Mouse (Mus musculus): ENCODE measurements around the gene Sorcs2.

DNA sequence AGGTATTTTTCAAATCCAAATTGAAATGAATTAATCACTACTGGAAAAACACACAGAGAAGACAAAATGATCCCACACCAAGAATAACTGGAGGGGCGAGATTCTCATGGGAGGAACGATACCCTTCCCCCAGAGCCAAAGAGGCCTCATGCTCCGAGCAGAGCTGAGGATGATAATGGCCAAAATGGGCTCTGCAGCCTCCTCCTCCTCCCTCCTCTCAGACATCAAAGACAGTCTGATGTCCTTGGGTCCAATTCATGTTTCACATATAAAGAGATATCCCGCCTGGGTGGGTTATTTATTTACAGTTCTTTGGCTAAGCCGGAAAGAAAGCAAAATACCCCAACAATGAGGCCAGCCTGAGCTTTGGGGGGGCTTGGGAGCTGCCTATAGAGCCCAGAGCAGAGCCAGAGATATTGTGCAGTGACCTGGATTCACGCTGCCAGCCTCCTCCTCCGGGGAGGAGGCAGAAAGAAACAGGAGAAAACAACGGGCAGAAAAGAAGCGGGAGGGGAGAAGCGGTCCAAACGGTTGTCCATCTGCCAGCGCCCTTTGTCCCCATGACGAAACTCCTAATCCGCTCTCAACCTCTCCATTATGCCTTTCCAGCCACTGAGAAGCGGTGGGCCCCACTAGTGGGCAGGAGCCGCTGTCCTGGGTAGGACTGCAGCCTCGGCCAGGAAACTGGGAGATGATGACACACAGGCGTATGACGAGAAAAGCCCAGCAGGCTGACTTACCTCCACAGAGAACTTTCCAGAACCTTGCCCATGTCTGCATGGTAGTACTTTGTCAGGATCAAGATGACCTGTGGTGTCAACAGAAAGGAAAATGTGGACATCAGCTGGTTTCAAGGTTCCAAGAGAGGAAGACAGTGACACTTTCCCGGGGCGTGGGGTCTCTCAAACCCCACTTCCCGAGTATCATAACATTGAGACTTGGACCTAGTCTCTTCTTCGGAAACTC, 169.3 kb downstream of the Sorcs2 start:
- TF ChIP-seq CTCF (conservative IDR thresholded peaks at IDR 0.05; ENCODE audit: low read length) = no peak
- no peak for TF ChIP-seq POU5F1 (IDR thresholded peaks at IDR 0.05; ENCODE audit: borderline replicate concordance, low read length)
- TF ChIP-seq NANOG (IDR thresholded peaks at IDR 0.05; ENCODE audit: borderline replicate concordance, low read length) = no peak
